Mouse (Mus musculus): ENCODE data around the gene Klk10. TPM values are rescaled to one million over a fixed set of nuclear protein-coding genes. Genes with fewer than 3 reads are reported as not detected.

The Klk10 gene
- not detected in 4 replicates for total RNA-seq (2023)

GRCm38 (mm10) chr7:43780746-43781145 is at the start of gene Klk10:
Gene Klk10, plus strand, starts transcription at chr7:43781035.

GRCm38 (mm10) chr7:43768597-43768996 is 12.2 kb upstream of the Klk10 start, which contains the start of gene Klk12:
Gene Klk12, plus strand, starts transcription at chr7:43768897.

GRCm38 (mm10) chr7:43774364-43774763 is 6.5 kb upstream of the Klk10 start, which contains the start of gene Klk11:
Gene Klk11, plus strand, starts transcription at chr7:43774604.

GRCm38 (mm10) chr7:43791591-43791990 is 10.8 kb downstream of the Klk10 start, which contains the start of gene Klk9:
Gene Klk9, plus strand, starts transcription at chr7:43791891.

GRCm38 (mm10) chr7:43797333-43797769 is 16.5 kb downstream of the Klk10 start, which contains the start of gene Klk8:
Gene Klk8, plus strand, starts transcription at chr7:43797577.

GRCm38 (mm10) chr7:43810994-43811393 is 30.2 kb downstream of the Klk10 start, which contains the start of gene Klk7:
Gene Klk7, plus strand, starts transcription at chr7:43811294.

GRCm38 (mm10) chr7:43824199-43824598 is 43.4 kb downstream of the Klk10 start, which contains the start of gene Klk6:
Gene Klk6, plus strand, starts transcription at chr7:43824499.

Other genes with a start within 250 kb of the Klk10 start
- 1.9 to 3.1 TPM (median 2.9 TPM) in 4 replicates for gene Cd33, start 236.6 kb upstream of the Klk10 start, total RNA-seq (2023)
- 2.2 to 3.0 TPM (median 2.9 TPM) in 4 replicates for gene Zfp658, start 218.8 kb upstream of the Klk10 start, total RNA-seq (2023)
- 9.0 to 13.8 TPM (median 10.3 TPM) in 4 replicates for gene Zfp719, start 201.4 kb upstream of the Klk10 start, total RNA-seq (2023)
- gene Zfp819, start 173.9 kb upstream of the Klk10 start, total RNA-seq (2023) = 0.30 to 0.34 TPM in 2 of 4 replicates, not detected in the others
- not detected in 4 replicates for gene Ceacam18, start 146.3 kb upstream of the Klk10 start, total RNA-seq (2023)
- gene Siglece, start 120.9 kb upstream of the Klk10 start, total RNA-seq (2023) = 1.2 to 2.4 TPM (median 1.6 TPM) in 4 replicates
- 4.6 to 7.3 TPM (median 5.8 TPM) in 4 replicates for gene Ctu1, start 109.0 kb upstream of the Klk10 start, total RNA-seq (2023)
- not detected in 4 replicates for gene Klk14, start 90.6 kb upstream of the Klk10 start, total RNA-seq (2023)
- not detected in 4 replicates for gene Klk13, start 68.5 kb upstream of the Klk10 start, total RNA-seq (2023)
- gene Klk12, start 12.1 kb upstream of the Klk10 start, total RNA-seq (2023) = not detected in 4 replicates
- gene Klk11, start 6.4 kb upstream of the Klk10 start, total RNA-seq (2023) = not detected in 4 replicates
- not detected in 4 replicates for gene Klk9, start 10.9 kb downstream of the Klk10 start, total RNA-seq (2023)
- gene Klk8, start 16.5 kb downstream of the Klk10 start, total RNA-seq (2023) = 4.6 to 6.5 TPM (median 6.0 TPM) in 4 replicates
- not detected in 4 replicates for gene Klk7, start 30.3 kb downstream of the Klk10 start, total RNA-seq (2023)
- not detected in 4 replicates for gene Klk6, start 43.5 kb downstream of the Klk10 start, total RNA-seq (2023)
- gene Klk5, start 60.9 kb downstream of the Klk10 start, total RNA-seq (2023) = not detected in 4 replicates
- gene Klk4, start 100.1 kb downstream of the Klk10 start, total RNA-seq (2023) = not detected in 4 replicates
- not detected in 4 replicates for gene Klk15, start 152.7 kb downstream of the Klk10 start, total RNA-seq (2023)
- not detected in 4 replicates for gene Klk1b8, start 169.6 kb downstream of the Klk10 start, total RNA-seq (2023)
- not detected in 4 replicates for gene Klk1b1, start 185.7 kb downstream of the Klk10 start, total RNA-seq (2023)
- gene Klk1b9, start 195.0 kb downstream of the Klk10 start, total RNA-seq (2023) = not detected in 4 replicates
- gene Klk1b11, start 214.8 kb downstream of the Klk10 start, total RNA-seq (2023) = not detected in 4 replicates
- gene Klk1b26, start 231.1 kb downstream of the Klk10 start, total RNA-seq (2023) = not detected in 4 replicates

Measured in B cell, adult 62 days (primary cell).